Mouse (Mus musculus) c-Kit-positive CD71-positive TER-119-negative erythroid progenitor cells, embryonic 14.5 days (primary cell): ENCODE data around the gene Prdm4.
A peak's percentile ranks its signal among the peaks of the same experiment; 100 is the strongest.

Source experiments
- DNase-seq: peaks from one replicate; pipeline ENCODE4 v3.0.0-alpha.2; 2013; ENCODE audit warnings: low read depth

Gene Prdm4

DNA sequence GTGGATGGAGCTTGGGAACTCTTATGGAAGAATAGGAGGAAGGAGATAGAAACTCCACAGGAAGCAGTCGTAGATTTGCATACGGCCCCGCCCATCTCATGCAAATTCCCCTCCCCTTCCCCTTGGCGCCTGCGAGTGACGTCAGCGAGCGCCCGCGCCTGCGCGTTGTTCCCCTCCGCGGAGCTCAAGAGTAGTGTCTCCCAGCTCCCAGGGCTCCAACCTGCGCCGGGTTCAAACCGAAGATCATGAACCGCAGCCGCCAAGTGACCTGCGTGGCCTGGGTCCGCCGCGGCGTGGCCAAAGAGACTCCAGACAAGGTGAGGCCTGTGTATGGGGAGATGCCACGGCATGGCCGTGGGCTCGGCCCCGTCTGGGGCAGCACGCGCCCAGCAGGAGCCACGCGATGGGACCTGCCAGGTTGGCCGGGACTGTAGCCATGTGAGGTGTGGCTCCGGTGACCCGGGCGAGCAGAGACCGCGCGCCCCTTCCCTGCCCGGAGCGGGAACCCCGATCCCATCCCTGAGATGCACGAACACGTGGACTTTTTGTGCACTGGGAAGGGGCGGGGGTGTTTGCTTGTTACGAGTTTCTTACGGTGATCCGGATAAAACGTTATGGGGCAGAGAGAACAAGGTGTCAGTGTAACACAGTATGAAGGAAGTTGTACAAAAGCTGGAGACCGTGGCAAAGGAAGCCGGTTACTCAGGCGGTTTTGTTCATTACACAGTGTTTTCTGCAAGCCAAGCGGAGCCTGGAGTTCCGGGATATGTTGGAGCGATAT, 45.1 kb downstream of the Prdm4 start:
- peak; percentile 80 for DNase-seq

DNA sequence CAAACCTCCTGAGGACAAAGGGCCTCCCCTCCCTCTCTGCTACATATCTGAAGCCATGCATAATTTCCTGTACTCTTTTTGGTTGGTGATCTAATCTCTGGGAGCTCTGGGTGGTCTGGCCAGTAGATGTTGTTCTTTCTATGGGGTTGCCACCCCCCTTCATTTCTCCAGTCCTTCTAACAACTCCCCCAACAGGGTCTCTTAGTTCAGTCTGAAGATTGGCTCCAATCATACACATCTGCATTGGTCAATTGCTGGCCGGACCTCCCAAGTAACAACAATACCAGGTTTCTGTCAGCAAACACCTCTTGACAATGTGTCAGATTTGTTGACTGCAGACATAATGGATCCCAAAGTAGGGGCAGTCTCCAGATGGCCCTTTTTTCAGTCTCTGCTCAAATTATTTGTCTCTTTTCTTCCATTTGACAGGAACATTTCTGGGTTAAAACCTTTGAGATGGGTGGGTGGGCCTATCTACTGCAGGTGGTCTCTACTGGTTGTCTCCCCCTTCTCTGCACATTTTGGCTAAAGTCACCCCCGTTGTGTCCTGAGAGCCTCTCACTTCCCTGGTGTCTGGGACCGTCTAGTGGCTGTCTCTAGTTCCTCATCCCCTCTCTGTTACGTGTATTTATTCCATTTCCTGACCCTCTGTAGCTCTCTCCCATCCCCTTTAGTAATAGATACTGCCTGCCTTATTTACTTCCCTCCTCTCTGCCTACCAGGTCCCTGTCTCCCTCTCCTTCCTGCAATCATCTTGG, 70.7 kb downstream of the Prdm4 start:
- DNase-seq: no peak
